Mouse (Mus musculus) urinary bladder, postnatal 36 days (tissue): Measurements from ENCODE around the gene Zfp286.
"Not testable (repeated sequence)": the region's sequence is repeated elsewhere in the genome, so short reads cannot be mapped to it uniquely, and the experiment has no call there.

Experiments
- DNase-seq, 2 experiments: peaks; one replicate each; pipeline ENCODE4 v3.0.0; 2022; ENCODE audit warnings: low spot score in 2 of 2, mixed read lengths in 1 of 2

Gene Zfp286

DNA sequence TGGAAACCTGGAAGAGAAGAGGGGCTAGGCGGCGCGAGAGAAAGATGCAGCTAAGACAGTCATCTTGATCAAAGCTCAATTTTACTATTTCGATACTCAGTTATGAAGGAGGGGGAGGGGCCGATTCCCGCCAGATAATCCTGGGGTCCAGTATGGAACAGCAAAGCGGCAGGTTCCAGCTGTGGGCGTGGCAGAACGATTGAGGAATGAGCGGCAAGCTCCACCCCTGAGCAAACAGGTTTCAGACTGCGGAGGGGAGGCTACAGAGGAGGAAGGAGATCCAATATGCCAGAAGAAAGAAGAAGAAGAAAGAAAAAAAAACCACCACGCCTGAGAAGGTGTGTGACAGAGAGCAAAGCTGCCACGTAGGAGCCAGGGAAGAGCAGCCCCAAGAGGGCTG, 14.9 kb upstream of the Zfp286 start:
- no peak for DNase-seq

DNA sequence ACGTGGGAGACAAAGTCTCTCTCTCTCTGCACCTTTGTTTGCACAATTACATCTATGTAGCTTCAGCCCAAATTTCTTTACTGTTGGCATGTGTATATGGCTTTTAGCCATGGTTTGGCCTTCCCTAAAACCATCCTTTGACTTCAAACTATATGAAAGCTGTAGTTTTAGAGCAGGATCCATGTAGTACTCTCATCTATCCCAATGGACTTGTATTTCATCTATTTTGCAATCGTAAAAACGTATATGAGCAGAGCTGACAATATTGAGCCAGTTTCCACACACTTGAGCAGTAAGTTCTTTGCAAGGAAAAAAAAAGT, 315 bp upstream of the Zfp286 start:
- DNase-seq = no peak

DNA sequence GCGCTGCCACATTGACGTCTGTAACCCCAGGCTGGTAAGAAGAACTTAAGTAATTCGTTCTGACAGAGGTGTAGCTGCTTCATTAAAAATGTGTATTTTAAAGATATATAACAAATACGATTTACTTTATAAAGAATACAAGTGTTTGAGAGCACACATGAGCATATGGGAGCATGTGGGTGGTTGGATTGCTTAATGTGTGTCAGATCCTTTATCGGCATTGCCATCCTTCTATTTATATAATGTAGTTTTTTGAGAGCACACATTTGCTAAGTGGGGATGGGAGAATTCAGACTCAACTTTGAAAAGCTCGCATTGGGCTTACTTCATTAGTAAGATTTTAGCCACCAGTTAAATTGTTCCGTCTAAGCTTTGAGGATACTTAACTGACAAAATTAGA, 12.8 kb downstream of the Zfp286 start:
- no peak for DNase-seq

DNA sequence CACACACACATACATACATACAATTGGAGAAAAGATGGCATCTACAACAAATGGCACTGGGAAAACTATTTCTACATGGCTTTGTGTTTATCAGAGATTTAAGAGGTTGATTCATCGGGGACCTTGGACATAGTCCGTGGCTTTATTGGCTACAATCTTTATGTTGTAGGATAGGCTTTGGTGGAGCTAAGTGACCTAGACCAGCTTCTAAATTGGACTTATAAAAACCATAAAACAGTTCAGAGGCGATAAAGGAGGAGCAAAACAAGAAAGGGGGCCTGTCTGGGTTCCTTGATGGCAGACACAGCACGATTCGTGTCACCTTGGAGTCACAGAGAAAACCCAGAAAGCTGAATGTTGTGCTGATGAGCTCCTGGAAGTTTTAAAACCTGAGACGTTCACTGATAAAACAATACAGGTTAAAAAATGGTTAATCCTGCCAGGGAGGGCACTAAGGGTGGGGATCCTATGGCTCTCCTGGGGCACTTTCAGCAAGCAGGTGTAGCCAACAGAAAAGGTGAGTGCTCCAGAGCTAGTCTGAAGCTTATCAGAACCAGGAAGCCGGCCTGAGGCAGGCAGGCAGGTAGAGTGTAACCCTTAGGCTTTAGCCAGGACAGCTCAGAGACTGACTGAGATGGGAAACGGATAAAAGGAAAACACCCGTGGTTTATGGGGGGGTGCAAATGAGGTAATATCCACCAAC, 28.4 kb downstream of the Zfp286 start:
- DNase-seq = no peak

DNA sequence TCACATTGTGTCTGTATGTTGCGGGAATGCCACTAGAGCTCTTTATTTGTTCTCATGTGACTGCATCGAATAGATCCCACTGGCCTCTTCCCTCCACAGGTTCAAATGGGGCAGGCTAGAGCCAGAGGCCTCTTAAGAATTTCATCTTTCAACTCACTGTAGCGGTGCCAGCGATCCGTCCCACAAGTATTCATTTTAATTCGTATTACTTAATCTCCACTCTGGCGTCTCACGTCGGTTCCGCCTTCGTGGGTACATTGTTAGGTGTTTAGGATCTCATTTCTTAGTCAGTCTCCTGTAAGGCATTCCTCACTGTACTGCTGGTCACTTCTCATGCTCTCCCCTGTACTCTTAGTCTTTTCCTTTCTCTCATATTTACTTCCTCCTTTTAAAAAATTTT, 30.8 kb downstream of the Zfp286 start:
- no peak for DNase-seq

DNA sequence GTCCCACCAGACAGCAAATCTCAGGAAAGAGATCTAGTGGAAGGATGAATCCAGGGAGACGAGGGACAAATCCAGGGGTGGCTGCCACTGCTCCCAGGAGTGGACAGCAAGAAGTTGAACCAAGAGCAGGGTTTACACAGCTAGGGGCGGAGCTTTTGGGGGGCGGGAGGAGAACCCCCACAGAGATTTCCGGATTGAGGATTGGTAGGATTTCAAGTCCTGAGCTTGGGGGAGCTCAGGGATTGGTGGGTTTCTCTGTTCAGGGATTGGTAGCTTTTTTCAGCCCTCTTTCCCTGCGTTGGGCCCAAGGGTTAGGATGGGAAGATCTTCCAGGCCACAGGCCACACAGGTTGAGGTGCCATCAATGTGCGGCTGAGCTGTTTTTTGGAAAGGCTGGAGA, 31.4 kb downstream of the Zfp286 start:
- no peak for DNase-seq

DNA sequence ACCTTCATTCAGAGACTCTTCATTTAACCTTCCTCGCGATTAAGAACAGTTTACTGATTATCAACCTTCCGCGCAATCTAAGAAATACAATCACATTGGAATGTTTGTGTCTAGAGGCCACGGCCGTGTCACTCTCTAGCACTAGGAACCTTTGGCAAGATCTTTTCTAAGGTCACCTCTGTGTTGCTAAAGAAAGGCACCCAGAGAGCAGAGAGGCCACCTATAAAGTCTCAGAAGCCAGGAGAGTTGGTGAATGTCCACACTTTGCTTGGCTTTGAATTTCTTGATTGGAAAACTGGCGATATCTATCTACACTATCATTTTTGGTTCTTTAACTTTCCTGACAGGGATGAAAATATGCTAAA, 32.1 kb downstream of the Zfp286 start:
- DNase-seq = no peak

DNA sequence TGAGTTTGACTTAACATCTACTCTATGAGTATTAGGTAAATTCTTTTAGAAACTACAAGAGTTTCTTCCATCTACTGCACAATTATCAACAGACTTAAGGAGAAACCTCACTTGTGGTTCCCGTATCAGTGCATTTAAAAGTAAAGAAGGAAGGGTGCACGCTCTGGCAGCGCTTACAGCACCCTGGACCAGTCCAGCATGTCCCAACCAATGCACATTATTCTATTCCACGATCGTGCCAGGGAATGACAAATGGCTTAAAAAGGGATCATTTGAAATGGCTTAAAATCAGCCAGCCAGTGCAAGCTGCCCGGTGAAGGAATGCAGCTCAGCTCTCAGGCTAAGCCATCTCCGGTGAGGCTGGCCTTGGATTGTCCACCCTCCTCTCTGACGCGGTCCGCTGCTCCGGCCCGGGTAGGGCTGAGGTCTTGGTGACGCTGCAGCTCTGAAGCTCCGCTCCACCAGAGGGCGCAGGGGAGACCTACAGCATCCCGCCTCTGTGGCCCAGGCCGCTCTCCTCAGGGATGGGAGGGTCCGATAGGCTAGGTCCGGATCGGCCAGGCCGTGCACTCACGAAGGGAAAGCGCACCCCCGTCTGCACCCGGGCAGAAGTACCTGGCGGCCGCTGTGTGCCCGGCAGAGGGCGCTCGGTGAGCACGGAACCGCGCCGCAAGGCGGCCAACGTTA, 32.7 kb downstream of the Zfp286 start:
- DNase-seq = peak; percentile 93 to 97

DNA sequence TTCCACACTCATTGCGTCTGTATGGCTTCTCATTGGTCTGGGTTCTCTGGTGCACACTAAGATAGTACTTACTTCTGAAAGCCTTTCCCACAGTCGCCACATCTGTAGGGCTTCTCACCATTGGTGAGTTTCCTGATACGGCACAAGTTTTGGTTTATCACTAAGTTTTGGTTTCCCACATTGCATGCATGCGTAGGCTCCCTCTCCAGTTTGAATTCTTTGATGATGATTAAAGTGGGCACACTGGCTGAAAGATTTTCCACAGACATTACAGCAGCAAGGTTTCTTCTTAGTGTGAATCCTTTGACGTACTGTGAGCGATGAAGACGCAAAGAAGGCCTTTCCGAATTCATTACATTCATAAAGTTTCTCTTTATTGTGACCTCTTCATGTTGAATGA, 36.5 kb downstream of the Zfp286 start, which contains the start of gene Gm10428:
Gene Gm10428, plus strand, starts transcription at position 321 of the 400 bp plus-strand sequence.
- DNase-seq = no peak

DNA sequence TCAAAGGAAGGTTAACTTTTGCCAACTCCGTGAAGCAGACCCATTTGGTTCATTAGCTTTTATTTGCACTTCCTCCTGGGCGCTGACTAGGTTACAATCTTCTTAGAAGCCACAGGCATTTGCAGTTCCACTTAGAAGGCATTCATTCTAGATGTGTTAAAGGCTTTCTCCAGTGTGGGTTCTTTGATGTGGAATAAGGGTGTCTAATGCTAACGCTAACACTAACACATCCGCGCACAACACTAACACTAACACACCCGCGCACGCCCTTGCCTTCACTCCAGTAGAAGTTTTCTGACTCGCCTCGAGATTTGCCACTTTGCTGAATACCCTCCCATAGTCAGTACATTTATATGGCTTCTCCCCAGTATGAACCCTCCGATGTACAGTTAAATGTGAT, 37.1 kb downstream of the Zfp286 start:
- no peak for DNase-seq

DNA sequence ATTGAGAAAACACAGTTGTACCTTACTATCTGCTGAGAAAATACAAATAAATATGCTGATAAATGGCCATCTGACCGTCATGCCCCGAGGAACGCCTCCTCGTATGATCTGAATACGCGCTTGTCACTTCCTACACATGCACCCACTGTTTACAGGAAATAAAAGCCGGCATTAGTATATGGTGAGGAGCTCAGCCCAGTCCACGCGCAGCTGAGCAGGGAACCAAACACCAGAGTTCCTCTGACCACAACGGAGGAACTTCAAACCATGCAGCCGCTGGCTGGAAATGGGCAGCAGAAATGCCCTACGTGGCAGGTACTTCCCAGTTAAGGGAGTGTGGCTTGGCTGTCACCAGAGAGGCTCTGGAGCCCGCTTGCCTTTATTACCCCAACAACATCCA, 39.8 kb downstream of the Zfp286 start:
- not testable (repeated sequence) for DNase-seq

DNA sequence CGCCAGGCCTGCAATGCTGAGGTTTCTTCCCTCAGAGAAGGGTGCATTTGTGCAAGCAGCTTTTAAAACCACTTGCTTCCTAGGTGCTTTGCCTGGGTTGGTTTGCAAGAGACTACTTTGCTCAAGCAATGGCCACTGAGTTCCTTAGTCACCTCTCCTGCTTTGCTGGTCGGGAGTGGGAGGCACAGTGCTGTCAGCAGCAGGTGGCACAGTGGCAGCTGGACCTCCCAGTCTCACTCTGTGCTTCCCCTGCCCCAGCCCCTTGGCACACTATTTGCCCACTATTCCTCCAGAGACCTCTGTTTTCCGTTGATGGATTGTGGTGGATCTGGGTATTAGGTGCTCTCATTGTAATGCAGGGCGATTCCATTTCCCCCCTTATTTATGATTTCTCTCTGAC, 41.2 kb downstream of the Zfp286 start:
- no peak for DNase-seq

DNA sequence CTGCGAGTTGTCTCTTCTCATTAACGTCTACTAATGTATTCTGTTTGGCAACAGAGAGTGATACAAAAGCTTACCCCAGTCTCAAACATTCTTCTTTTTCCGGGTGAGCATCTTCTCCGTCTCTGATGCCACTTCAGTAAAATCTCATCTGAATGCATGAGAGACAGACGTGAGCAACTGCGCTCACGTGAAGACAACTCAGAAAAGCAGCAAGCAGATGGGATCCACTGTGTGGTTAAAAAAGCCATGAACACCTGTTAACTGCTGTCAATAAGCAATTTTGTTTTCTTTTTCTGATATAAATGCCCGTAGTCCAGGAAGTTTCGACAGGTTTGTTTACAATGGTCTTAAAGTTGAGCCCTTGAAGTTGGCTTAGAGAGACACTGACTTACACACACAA, 42.0 kb downstream of the Zfp286 start:
- DNase-seq = no peak

DNA sequence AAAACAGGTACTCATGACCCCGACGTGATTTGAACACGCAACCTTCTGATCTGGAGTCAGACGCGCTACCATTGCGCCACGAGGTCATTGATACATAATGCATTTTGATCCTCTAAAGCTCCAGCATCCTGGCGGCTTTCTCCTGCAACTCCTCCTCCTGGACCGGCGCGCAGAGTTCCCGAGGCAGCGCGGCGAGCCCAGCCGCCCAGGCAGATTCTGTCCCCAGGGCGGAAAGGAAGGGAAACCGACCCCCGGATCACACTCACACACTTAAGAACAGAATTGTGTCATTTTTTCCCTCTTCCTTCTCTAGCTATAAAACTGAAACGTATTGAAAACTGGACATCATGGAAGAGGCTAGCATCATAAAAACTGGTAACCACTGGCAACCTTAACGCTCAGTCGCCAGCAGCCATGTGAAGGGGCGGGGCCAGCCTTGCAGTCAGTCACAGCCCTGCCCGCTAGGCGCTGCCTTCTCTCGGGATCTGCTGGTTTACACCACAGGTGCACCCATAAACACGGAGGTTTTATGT, 43.2 kb downstream of the Zfp286 start:
- peak; percentile 29 to 66 for DNase-seq

DNA sequence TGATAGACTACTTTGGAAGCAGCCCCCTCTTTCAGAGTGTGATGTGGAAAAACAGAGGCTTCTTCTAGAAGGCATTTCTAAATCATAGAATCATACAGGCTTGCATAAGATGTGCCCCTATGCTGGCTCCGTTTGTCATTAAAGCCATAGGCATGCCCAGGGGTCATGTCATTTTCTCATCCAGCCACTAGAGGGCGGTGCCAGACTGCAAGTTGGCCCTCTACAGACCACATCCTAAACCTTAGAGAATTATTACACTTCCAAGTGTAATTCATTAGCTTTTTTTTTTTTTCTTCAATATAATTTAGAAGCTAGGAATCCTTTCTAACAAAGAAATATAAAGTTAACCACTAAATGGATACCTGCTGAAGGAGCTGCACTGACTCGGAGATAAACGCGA, 45.2 kb downstream of the Zfp286 start:
- DNase-seq = peak; percentile 36 to 62

DNA sequence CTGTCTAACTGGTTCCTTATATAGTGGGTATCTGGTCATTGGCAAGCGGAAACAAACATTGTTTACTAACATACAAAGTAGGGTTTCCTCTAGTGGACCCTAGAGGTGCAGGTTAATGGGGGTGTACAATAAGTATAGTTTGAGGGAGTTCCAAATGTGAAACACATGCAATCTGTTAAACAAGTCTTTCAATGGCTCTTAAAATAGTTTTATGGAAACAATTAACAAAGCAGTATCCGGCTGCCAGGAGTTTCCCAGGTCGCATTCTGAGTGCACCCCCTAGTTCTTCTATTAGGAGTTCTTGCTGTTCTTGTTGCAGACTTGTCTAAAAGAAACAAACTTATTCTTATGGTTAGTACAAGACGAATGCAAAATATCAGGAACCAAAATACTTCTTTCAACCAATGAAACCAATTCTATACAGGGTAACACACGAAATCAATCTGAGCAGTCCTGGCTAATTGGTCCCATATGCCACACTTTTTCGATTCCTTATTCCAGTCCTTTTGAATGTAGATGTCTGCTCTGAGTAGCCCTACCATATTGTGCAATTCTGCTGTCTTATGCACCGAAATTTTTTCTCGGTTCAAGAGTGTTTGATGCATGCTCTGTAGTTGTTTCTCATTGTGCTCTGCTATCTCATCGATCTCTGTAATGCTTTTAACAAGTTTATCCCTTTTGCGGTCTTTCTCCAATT, 46.9 kb downstream of the Zfp286 start:
- DNase-seq = no peak

DNA sequence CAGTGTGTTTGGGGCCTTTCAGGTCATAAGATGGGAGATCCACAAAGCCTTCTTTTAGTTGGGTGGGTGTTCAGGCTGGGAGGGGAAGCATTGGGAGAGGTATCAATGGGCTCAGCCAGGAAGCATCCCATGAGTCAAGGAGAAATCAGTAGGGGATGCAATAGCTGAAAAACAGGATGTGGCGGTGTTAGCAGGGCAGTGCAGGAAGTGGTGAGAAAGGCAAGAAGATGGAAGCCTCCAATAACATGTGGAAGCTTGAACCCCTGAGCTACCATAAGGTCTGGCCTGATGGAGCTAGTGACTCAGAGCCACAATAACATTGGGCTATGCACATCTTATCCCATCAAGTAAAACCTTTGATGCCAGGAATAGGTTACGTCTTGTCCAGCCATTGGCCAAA, 48.1 kb downstream of the Zfp286 start:
- DNase-seq = no peak

DNA sequence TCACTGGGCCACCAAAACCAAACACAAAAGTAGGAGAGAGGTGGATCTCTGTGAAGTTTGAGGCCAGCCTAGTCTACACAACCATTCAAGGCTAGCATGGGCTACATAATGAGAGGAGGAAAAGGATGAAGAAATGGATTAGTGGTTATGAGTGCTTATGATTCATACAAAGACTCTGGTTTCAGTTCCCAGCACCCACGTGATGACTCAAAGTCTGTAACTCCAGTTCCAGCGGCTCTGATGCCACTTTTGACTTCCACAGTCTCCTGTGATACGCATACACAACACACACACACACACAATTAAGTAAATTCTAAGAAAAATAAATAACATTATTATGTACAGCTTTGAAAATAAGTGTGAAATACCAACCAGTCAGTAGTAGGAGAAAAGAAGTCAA, 56.6 kb downstream of the Zfp286 start:
- no peak for DNase-seq

DNA sequence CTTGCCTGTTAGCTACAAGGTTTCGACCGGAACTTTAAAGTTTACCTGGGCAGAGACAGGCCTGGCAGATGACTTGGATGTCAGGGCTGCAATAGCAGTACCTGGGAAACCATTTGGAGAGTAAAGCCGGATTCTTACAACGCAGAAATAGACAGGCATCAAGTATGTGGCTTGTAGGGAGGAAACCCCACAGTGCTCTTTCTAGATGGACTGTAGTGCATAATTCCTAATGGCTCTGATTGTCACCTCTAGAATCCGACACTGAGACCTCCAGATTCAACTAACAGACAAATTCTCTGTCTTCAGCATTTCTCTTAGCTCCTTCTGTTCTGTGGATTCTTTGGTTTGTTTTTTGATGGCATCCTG, 57.3 kb downstream of the Zfp286 start:
- no peak for DNase-seq

DNA sequence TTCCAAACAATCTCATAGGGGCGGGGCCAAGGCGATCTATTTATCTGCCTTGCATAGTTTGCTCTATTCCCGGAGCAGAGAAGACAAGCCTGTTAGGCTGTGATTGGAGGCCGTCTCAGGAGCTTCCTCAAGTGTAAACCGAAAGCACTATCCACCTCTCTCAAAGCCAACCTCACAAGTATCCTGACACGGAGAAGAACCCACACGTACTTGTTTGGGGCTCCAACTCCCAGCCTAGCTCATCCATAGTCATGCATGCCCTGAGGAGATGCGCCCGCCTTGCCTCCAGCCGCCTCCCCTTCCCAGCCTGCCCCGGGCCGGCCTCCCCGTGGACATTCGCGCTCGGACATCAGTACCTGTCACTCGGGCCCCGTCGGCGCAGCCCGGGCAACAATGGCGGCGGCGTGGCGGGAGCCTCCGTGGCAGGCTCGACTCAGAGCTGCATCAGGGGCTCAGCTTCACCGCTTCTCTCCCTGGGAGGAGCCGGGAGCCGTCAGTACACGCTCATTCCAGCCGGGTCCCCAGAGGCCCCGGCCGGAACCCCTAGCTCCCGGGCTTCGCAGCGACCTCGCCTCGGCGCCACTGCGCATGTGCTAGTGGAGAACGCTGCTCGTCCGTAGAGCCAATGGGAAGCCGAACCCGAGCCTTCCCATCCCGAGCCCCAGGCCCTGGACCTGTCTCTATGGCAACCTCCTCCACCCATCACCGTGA, 57.8 kb downstream of the Zfp286 start, which contains the start of gene Zfp287:
Gene Zfp287, minus strand, starts transcription at position 595 of the 711 bp plus-strand sequence.
- DNase-seq = peak; percentile 70 to 80

DNA sequence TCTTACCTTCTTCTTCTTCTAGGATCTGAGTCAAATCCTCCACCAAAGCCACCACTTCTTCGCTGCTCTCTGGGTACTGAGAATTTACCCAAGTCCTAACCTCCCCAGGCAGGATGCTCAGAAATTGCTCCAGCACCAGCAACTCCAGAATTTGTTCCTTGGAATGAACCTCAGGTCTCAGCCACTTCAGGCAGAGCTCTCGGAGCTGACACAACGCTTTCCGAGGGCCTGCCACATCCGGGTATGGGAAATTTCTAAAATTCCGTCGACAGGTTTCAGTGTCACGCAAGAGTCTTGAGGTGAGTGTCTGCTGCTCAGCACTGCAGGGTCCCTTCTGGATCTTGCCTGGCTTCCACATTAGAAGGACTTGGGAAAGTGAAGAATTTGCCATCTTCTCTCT, 61.0 kb downstream of the Zfp286 start:
- DNase-seq = no peak

DNA sequence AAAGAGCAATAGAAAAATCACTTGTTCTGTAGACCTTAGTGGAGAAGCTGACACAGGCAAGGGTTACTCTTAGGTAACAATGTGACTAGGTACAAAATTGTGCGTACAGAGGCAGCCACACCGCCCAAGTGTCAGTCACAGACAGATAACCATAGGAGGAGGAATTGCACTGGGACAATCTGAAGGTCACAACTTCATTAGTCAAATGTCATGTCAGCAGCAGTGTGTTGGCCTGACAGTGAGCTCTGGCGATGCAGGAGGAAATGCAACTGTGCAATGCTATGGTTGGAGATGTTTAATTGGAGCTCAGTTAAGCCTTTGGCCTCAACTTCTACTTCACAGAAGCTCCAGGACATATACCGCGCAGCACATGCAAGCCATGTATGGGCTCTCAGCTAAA, 78.6 kb downstream of the Zfp286 start:
- no peak for DNase-seq
